Mouse (Mus musculus) MN1 (cell line): ENCODE measurements around the gene Fam183b.
"Not testable (repeated sequence)": the region's sequence is repeated elsewhere in the genome, so short reads cannot be mapped to it uniquely, and the experiment has no call there.

Experiments
- DNase-seq: peaks from one replicate; pipeline ENCODE4 v3.0.0-alpha.2; 2016; ENCODE audit warnings: low spot score

The Fam183b gene

DNA sequence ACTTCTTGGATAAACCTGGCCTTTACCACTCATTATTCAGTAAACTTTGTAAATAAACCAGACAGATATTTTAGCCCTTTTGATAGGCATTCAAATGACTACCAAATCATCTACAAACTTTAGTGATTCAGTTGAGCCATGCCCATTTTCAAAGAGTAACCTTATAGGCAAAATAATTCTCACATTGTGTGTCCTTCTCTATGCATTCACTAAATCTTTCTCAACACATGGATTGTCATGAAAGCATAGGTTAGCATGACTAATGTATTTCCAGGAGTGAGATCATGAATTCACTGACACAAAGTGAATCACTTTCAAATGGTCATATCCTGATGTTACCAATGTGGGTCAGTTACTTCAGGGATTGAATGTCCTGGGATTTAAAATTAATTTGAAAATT, 28.9 kb downstream of the Fam183b start, which contains the start of gene Olfr315:
Olfr315 (plus strand) TSS at position 301 of the 400 bp plus-strand sequence.
- DNase-seq, result no peak

DNA sequence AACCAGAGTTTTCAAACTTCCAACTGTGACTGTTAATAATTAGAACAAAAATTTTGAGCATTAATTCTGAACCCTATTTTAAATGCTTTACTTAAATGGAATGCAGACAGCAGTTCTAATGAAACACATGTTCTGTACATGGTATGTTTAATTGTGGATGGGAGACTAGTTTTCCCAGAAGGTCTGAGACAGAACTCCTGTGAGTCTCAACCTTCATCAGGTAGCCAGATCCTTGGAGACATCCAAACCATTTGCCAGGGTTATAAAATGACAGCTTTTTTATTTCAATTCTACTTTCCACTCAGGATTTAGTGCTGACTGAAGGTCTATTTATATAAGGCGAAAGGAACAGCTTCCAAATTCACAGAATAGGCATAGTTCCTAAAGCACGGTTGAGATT, 49.3 kb downstream of the Fam183b start, which contains the start of gene Olfr316:
Olfr316 (plus strand) TSS at position 301 of the 400 bp plus-strand sequence.
- no peak for DNase-seq

DNA sequence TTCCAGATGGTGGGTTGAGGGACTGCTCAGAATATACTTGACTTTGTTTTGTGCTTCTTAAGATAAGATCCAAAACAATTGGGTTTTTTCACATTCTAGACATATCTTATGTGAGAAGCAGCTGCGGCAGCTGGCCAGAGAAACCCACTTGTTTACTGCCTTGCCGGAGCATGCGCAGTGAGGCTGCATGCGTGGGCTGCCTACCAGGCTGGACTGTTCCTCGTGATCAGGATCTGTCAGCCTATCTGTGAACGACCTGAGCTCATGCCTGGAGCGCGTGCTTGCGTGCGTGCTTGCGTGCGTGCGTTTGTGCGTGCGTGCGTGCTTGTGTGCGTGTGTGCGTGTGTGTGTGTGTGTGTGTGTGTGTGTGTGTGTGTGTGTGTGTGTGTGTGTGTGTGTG, 50.7 kb downstream of the Fam183b start:
- not testable (repeated sequence) for DNase-seq
